Mouse (Mus musculus): Measurements from ENCODE around the gene Tprn. TPM values are rescaled to one million over a fixed set of nuclear protein-coding genes. Genes with fewer than 3 reads are reported as not detected.

Tprn gene
- polyA plus RNA-seq, 1 experiment from 2014 or later = 8.0 TPM

DNA sequence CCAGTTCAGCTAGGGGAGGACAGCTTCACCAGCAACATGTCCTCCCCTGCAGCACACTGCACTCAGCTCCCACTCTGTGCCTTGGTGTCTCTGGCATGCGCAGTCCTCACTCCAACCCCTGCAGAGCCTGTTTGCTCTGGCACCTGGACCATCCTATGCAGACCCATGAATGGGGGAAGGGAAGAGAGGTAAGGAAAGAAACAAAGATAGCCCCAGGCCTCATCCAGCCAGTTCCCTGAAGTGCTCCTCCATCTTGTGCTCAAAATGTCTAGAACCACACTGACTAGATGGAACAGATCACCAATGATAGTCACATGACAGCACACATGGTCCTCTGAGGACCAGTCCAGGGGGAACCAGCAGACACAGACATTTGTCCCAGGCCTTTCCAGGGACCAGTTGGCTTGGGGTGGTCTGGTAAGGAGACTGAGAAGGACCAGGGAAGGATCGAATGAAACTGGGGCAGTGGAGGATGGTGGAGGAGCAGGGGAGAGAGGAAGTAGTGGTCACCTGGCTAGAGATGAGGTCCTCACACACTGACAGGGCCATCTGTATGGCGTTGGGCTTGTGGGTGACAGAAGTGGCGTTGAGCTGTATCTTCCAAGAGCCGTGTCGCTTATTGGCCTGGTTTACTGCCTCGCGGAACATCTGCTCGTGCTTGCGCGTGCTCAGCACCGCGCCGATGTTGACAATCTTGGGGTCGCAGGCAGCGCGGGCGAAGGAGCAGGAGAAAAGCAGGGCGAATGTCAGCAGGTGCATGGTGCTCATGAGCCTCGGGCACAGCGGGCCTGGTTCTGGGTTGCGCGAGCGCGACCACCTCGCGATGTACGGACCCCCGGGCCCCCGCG lies 55.9 kb downstream of the Tprn start:
- H3K4me3 ChIP-seq = peak overlapping the region; percentile 53
- no peak for DNase-seq (ENCODE audit: low spot score)
- no peaks in the 10 kb centered on the region for H3K9me3 ChIP-seq
- H3K4me1 ChIP-seq = peaks cover 9% of the 10 kb centered on the region
- H3K27ac ChIP-seq (replicated peaks) = no peak overlapping the region
- 7% methylated on average over 31 of the region's 31 CpGs for WGBS
- H3K27me3 ChIP-seq (replicated peaks; ENCODE audit: low read depth, poor library complexity, severe bottlenecking) = peaks cover 84% of the 10 kb centered on the region
- H3K36me3 ChIP-seq (replicated peaks) = no peaks in the 10 kb centered on the region

DNA sequence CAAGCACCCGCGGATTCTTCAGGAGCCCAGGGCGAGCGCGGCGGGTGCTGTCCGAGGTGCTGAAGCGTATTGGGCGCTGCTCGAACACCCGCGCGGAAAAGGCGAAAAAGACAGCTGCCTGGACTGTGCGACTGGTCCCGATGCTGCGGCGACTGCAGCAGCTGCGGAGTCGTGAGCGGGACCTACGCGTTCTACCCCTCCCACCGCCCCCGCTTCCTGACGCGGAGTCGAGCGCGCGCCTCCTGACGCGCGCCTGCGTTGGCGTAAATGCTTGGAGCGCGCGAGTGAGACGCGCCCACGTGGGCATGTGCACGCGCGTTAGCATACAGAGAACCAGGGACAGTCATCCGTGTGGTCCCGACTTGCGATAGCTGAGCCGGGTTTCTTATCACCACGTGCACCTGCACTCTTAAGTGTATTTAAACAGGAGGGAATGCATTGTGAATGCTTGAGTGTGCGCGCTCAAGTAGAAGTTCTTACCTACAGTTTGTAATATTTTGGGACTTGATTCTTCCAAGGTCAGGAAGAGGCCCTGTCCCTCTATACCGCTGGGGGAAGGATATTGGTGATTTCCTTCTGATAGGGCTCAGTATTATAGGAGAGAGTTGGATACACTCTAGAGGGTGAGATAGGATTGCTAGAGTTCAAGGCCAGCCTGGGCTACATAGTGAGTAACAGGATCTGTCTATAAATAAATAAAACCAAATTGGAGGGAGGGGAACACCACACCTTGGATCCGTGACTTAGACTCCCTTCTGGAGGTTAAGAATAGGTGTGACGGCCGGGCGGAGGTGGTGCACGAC lies 56.8 kb downstream of the Tprn start, which contains the start of gene Grin1:
Grin1 (minus strand) TSS at position 217 of the 803 bp plus-strand sequence.
- H3K4me3 ChIP-seq = peak within 1 kb of the TSS; percentile 53
- H3K36me3 ChIP-seq (replicated peaks) = no peaks in the 10 kb centered on the region
- H3K27me3 ChIP-seq (replicated peaks; ENCODE audit: low read depth, poor library complexity, severe bottlenecking) = peaks cover 76% of the 10 kb centered on the region
- peak; percentile 87 for DNase-seq (ENCODE audit: low spot score)
- H3K9me3 ChIP-seq = no peaks in the 10 kb centered on the region
- 10% methylated on average over 58 of the region's 58 CpGs for WGBS
- peaks cover 9% of the 10 kb centered on the region for H3K4me1 ChIP-seq
- no peak within 1 kb of the TSS for H3K27ac ChIP-seq (replicated peaks)

Other genes starting within 250 kb of the Tprn start
- gene Nsmf, start 208.3 kb upstream of the Tprn start, polyA plus RNA-seq (2016; fragmentation: Nextera tagmentation; extraction: Ambion mirVana) = 67.3 and 68.6 TPM in 2 replicates
- gene Entpd8, start 182.3 kb upstream of the Tprn start, polyA plus RNA-seq (2016; fragmentation: Nextera tagmentation; extraction: Ambion mirVana) = not detected in 2 replicates
- 0.21 and 0.24 TPM in 2 replicates for gene Noxa1, start 167.5 kb upstream of the Tprn start, polyA plus RNA-seq (2016; fragmentation: Nextera tagmentation; extraction: Ambion mirVana)
- gene Nrarp, start 81.9 kb upstream of the Tprn start, polyA plus RNA-seq (2016; fragmentation: Nextera tagmentation; extraction: Ambion mirVana) = 19.8 and 26.6 TPM in 2 replicates
- 2.2 and 2.4 TPM in 2 replicates for gene Tor4a, start 65.7 kb upstream of the Tprn start, polyA plus RNA-seq (2016; fragmentation: Nextera tagmentation; extraction: Ambion mirVana)
- gene Nelfb, start 51.1 kb upstream of the Tprn start, polyA plus RNA-seq (2016; fragmentation: Nextera tagmentation; extraction: Ambion mirVana) = 124 and 125 TPM in 2 replicates
- gene Stpg3, start 48.0 kb upstream of the Tprn start, polyA plus RNA-seq (2016; fragmentation: Nextera tagmentation; extraction: Ambion mirVana) = not detected in 2 replicates
- gene Fam166a, start 43.9 kb upstream of the Tprn start, polyA plus RNA-seq (2016; fragmentation: Nextera tagmentation; extraction: Ambion mirVana) = 0.74 and 1.4 TPM in 2 replicates
- gene Tubb4b, start 37.9 kb upstream of the Tprn start, polyA plus RNA-seq (2016; fragmentation: Nextera tagmentation; extraction: Ambion mirVana) = 562 and 601 TPM in 2 replicates
- gene Slc34a3, start 28.3 kb upstream of the Tprn start, polyA plus RNA-seq (2016; fragmentation: Nextera tagmentation; extraction: Ambion mirVana) = not detected in 2 replicates
- gene Rnf224, start 25.8 kb upstream of the Tprn start, polyA plus RNA-seq (2016; fragmentation: Nextera tagmentation; extraction: Ambion mirVana) = not detected in 2 replicates
- gene Rnf208, start 20.4 kb upstream of the Tprn start, polyA plus RNA-seq (2016; fragmentation: Nextera tagmentation; extraction: Ambion mirVana) = 15.1 and 16.4 TPM in 2 replicates
- gene Cysrt1, start 20.2 kb upstream of the Tprn start, polyA plus RNA-seq (2016; fragmentation: Nextera tagmentation; extraction: Ambion mirVana) = 0.59 TPM in 1 of 2 replicates, not detected in the other
- 6.3 and 7.9 TPM in 2 replicates for gene AL732309.1, start 15.8 kb upstream of the Tprn start, polyA plus RNA-seq (2016; fragmentation: Nextera tagmentation; extraction: Ambion mirVana)
- gene Tmem203, start 7.2 kb upstream of the Tprn start, polyA plus RNA-seq (2016; fragmentation: Nextera tagmentation; extraction: Ambion mirVana) = 15.2 and 18.3 TPM in 2 replicates
- gene Ssna1, start 9.8 kb downstream of the Tprn start, polyA plus RNA-seq (2016; fragmentation: Nextera tagmentation; extraction: Ambion mirVana) = 228 and 238 TPM in 2 replicates
- gene Anapc2, start 9.9 kb downstream of the Tprn start, polyA plus RNA-seq (2016; fragmentation: Nextera tagmentation; extraction: Ambion mirVana) = 147 and 151 TPM in 2 replicates
- gene Tmem210, start 25.5 kb downstream of the Tprn start, polyA plus RNA-seq (2016; fragmentation: Nextera tagmentation; extraction: Ambion mirVana) = not detected in 2 replicates
- gene Lrrc26, start 27.3 kb downstream of the Tprn start, polyA plus RNA-seq (2016; fragmentation: Nextera tagmentation; extraction: Ambion mirVana) = not detected in 2 replicates
- gene Grin1, start 56.6 kb downstream of the Tprn start, polyA plus RNA-seq (2016; fragmentation: Nextera tagmentation; extraction: Ambion mirVana) = 0.89 and 1.4 TPM in 2 replicates
- gene Man1b1, start 69.7 kb downstream of the Tprn start, polyA plus RNA-seq (2016; fragmentation: Nextera tagmentation; extraction: Ambion mirVana) = 50.4 and 51.9 TPM in 2 replicates
- 17.0 and 18.0 TPM in 2 replicates for gene Dpp7, start 93.7 kb downstream of the Tprn start, polyA plus RNA-seq (2016; fragmentation: Nextera tagmentation; extraction: Ambion mirVana)
- 8.5 and 11.4 TPM in 2 replicates for gene Uap1l1, start 103.1 kb downstream of the Tprn start, polyA plus RNA-seq (2016; fragmentation: Nextera tagmentation; extraction: Ambion mirVana)
- gene Sapcd2, start 109.7 kb downstream of the Tprn start, polyA plus RNA-seq (2016; fragmentation: Nextera tagmentation; extraction: Ambion mirVana) = 73.6 and 74.6 TPM in 2 replicates
- 0.14 TPM in 1 of 2 replicates, not detected in the other for gene Entpd2, start 133.3 kb downstream of the Tprn start, polyA plus RNA-seq (2016; fragmentation: Nextera tagmentation; extraction: Ambion mirVana)
- gene Npdc1, start 136.7 kb downstream of the Tprn start, polyA plus RNA-seq (2016; fragmentation: Nextera tagmentation; extraction: Ambion mirVana) = 38.3 and 40.3 TPM in 2 replicates
- not detected in 2 replicates for gene Fut7, start 160.6 kb downstream of the Tprn start, polyA plus RNA-seq (2016; fragmentation: Nextera tagmentation; extraction: Ambion mirVana)
- gene Abca2, start 166.1 kb downstream of the Tprn start, polyA plus RNA-seq (2016; fragmentation: Nextera tagmentation; extraction: Ambion mirVana) = 4.3 and 5.6 TPM in 2 replicates
- 0.60 and 1.4 TPM in 2 replicates for gene Clic3, start 194.2 kb downstream of the Tprn start, polyA plus RNA-seq (2016; fragmentation: Nextera tagmentation; extraction: Ambion mirVana)
- 15.8 and 16.0 TPM in 2 replicates for gene Paxx, start 198.5 kb downstream of the Tprn start, polyA plus RNA-seq (2016; fragmentation: Nextera tagmentation; extraction: Ambion mirVana)
- gene Ptgds, start 207.4 kb downstream of the Tprn start, polyA plus RNA-seq (2016; fragmentation: Nextera tagmentation; extraction: Ambion mirVana) = 0.18 TPM in 1 of 2 replicates, not detected in the other
- not detected in 2 replicates for gene Lcn12, start 231.3 kb downstream of the Tprn start, polyA plus RNA-seq (2016; fragmentation: Nextera tagmentation; extraction: Ambion mirVana)
- gene Fbxw5, start 238.1 kb downstream of the Tprn start, polyA plus RNA-seq (2016; fragmentation: Nextera tagmentation; extraction: Ambion mirVana) = 87.9 and 92.2 TPM in 2 replicates
- 6.1 and 6.7 TPM in 2 replicates for gene C8g, start 239.1 kb downstream of the Tprn start, polyA plus RNA-seq (2016; fragmentation: Nextera tagmentation; extraction: Ambion mirVana)

Measured in embryonic facial prominence, embryonic 10.5 days (tissue).